Mouse (Mus musculus) embryo, embryonic 11 days (tissue): Measurements from ENCODE around the gene Ly75.

Experiments
- DNase-seq: peaks from one replicate; pipeline ENCODE4 v3.0.0-alpha.2; 2015

Ly75 gene

DNA sequence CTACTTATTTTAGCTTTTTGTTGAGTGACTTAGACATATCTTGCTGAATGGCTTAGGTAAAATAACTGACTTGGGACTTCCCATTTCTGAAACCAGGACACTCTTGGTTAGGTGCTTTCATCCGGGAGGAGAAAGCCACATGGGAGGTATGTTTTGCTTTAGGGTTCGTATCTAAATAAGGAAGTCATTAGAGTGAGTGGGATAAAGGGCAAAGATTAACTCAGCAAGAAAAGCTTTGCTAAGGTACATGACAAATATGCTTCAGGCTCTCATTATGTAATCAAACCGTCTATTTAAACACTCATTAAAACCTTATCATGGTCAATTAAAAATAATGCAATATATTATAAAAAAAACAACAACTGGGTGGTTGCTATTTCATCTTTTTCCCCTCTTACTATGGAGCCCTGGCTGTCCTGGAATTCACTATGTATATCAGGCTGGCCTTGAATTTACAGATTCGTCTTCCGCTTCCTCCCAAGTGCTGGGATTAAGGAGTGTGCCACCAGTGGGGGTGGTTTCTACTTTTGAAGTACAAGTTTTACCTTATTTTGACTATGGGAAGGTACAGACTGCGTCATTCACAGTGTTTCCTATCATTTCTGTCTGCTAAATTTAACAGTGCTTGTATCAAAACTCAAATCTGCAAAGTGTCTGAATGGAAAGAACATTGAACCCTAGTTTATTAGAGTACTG lies 60.9 kb downstream of the Ly75 start:
- no peak for DNase-seq

DNA sequence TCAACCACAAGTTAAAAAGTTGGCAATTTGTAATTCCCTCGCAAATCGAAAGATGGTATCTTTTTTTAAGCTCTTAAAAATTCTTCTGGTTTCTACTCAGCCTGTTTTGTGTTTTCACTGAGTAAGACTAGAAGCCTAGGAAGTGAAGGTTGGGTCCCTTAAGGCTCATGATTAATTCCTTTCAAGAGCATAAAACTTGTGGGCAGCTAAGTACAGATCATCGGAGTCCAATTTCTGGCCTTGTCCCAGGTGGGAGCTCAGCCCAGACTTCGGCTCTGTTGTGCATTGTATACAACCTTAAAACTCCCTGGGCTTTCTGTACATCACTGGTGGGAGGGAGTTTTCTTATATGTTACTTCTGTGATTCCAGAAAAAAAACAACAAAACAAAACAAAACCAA lies 79.3 kb downstream of the Ly75 start:
- DNase-seq, result no peak

DNA sequence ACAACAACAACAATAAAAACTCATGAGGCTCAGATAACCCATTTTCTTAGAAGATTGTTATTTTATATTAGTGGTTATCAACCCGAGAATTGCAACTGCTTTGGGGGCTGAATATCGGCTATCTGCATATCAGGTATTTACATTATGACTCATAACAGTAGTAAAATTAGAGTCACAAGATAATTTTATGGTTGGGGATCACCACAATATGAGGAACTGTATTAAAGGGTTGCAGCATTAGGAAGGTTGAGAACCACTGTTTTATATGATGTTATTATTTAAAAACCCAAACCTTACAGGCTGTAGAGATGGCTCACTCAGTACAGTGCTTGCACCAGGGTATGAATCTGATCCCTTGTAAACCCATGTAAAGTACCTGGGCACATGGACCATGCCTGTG lies 83.8 kb downstream of the Ly75 start:
- DNase-seq, result no peak

DNA sequence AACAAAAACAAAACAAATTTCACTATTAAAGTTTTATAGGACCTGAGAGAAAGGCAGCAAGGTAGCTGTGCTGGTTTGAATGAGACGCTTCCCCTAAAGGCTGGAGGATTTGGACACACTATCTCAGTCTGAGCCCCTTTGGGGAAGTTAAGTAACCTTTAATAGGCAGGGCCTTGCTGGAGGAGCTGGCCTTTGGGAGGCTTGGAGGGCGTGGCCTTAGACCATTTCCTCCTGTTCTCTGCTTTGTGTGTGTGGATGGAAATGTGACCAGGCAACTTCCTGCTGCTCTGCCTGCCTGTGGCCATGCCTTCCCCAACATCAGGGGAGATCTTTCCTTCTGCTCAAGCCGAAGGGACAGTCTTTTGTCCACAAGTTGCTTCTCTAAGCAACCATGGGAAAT lies 84.8 kb downstream of the Ly75 start:
- no peak for DNase-seq

DNA sequence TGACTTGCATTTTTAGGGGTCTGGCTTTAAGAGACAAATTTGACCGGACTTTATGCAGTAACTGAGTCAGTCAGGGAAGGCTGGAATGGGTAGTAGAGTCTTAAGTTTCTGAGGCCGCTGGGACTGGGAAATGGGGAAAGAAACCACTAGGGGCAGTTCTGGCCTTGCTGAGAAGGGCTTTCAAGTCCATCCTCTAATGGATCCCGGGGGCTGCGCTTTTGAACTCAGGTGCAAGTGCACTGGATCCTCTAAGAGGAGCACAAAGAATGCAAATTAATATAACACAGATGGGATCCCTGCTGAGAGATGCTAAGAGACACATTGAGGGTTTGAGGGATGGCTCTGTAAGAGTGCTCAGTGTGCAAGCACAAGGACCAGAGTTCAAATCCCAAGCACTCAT lies 91.7 kb downstream of the Ly75 start:
- no peak for DNase-seq

DNA sequence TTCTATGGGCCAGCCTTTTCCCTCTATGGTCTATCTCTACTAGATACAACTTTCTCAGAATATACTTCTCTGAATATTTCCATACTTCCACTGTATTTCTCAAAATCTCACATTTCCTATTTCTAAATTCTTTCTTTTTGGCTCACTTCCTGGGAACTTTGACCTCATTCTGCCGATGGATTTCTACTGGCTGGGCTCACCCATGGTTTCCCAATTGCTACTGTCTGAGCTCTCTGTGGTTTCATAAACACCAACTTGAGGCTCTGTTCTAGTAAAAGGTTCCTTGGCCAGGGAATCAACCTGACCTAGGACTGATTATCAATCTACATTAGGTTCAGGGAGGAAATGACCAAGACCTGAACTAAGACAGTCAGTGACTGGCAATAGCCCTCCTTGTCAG lies 93.7 kb downstream of the Ly75 start:
- no peak for DNase-seq

DNA sequence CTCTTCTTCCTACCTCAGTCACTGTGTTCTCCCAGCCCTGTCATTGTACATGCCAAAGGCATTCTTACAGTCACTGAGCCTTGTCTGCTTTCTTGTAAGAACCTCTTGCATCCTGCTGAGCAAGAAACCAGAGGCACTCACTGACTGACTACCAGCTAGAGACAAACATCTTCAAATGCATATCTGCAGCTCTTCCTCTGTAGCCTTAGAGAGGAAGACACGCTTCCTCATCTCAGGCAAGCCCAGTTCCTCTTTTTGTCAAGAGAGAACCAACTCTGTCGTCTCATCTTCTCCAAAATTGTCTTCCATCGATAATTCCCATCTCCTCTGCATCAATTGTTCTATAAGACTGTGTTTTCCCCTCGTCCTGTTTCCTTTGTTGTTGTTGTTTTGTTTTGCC lies 94.5 kb downstream of the Ly75 start:
- DNase-seq, result no peak

DNA sequence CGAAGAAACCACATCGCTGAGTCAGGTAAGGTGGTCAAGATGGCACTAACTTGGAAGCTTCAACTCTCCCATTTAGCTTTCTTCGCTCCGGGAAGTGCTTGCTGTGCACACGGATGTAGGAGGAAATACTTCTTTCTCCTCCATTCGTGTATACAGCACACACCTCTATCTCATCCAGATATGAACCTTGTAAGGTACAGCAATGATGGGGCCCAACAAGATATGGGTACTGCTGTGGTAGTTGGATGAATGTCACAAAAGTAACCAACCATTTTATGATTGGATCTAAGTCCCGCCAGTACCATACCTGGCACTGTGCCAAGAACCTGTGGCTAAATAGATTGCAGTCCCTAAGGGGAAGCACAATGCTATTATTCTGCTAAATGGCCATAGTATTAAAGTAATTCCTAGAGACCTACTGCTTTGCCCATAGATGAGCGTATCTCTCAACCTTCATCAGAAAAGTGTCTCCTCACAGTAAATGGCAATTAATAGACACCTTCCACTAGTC lies 97.9 kb downstream of the Ly75 start:
- DNase-seq, result no peak

DNA sequence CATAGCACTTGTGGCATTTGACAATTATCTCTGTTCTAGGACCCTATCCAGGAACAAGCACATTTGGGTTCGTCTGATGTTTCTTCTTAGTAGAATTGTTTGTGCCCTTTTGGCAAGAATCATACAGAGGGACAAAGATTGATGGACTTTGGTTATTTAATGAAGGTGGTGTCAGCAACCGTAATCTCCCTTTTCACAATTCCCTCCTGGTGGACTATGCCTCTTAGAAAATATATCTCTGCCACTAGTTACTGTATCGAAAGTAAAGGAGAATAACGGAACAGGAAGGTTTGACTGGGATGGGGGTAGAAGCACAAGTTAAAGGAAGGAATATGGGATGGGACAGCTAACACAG lies 98.7 kb downstream of the Ly75 start, which contains the start of gene Cd302:
Gene Cd302 (minus strand): TSS at position 22 of the 355 bp plus-strand sequence.
- no peak for DNase-seq

DNA sequence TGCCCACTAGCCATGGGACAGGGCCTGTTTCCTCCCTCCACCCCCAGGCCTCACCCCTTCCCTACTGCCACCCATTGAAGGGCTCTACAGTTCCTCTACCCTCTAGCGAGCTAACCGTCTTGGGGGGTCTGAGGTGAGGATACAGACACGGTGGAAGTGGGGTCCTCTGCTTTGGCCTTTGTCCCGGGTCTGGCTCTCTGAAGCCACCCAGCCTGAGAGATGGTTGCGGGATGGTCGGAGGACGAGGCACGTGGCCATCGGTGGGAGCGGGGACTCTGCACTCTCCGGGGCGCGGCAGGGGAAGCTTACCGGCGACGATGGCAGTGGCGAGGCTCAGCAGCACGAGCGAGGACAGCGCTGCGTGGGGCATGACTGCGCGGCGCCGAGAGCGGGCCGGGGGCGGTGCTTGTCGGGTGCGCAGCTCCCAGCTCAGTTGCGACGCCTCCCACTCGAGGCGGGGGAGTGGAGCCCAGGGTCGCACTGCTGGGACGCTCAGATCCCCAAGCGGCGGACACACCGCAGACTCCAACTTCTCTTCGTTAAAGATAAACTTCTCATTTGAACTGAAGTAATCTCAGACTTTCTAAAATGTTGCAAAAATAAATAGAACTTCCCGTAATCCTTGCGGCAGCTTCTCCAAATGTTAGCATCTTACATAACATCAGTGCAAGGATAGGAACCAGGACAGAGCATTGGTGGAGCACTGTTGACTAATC lies 99.2 kb downstream of the Ly75 start:
- peak; percentile 77 for DNase-seq

DNA sequence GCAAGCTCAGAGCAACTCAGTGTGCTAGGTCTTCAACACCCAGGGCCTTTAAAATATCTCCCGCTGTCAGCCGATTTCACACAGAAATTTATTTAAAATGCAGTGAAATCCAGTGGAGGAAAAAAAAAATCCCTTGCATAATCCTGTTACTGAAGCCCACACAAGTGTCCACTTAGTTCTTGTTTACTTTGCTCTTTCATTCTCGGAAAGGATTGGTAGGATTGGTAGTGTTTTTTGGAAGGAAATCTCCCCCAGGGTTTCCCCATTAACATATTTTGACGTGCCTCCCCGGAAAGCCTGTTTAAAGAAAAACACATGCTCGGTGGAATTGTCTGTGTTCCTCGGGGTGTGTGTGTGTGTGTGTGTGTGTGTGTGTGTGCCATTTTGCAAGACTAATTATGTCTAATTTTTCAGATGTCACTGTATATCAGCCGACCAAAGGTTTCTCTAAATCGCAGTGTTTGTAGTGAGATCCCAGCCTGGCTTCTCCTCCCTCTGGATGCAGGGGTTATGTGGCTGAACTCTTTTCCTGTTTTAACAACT lies 99.8 kb downstream of the Ly75 start:
- peak; percentile 37 for DNase-seq

DNA sequence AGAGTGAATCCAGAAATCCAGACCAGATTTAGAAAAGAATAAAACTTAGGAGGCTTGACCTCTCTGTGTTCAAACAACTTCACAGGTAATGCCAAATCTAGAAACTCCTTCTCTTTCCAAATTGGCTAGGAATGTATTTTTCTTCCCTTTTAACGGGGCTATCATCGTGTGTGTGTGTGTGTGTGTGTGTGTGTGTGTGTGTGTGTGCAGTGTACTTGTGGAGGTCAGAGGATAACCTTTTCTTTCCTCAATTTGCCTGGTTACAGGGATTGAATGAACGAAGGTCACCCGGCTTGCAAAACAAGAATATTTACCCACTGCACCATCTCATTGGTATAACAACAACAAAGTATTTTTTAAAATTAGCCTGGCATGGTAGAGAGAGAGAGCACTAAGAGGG lies 100.5 kb downstream of the Ly75 start:
- no peak for DNase-seq

DNA sequence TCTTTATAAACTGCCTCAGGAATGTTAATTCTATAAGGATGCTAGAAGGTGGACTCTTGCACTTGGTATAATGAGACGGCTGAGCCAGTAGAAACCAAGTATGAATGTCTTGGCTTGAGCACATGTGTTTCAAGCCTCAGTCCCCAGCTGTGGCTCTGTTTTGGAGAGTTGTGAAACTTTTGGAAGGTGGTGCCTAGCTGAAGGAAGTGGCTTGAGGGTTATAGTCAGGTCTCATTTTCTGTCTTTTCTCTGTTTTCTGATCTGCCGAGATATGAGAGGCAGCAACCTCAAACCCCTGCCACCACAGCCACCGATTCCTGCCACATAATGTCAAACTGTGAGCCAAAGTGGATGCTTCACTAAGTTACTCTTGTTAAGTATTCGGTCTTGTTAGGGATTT lies 104.5 kb downstream of the Ly75 start:
- no peak for DNase-seq

DNA sequence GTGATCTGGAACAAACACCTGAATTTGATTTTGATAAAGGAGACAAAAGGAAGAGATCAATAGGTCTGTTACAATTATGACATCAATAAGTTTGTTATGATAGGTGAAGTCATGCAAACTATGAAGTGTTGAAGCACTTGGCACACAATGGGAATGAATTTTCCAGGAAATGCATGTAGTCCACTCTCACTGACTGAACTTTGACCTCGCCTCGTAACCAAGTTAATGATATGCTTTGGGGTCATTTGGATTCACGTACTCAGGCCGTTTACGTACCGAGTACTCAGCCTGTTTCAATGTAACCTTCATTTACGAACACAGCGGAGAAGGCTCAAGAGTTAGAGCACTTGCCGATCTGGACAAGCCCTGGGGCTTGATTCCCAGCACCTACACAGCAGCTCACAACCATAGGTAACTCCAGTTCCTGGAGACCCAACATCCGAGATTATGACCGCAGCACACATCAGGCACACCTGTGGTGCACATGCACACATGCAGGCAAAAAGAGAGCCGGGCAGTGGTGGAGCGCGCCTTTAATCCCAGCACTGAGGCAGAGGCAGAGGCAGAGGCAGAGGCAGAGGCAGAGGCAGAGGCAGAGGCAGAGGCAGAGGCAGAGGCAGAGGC lies 113.1 kb downstream of the Ly75 start:
- DNase-seq, result no peak

DNA sequence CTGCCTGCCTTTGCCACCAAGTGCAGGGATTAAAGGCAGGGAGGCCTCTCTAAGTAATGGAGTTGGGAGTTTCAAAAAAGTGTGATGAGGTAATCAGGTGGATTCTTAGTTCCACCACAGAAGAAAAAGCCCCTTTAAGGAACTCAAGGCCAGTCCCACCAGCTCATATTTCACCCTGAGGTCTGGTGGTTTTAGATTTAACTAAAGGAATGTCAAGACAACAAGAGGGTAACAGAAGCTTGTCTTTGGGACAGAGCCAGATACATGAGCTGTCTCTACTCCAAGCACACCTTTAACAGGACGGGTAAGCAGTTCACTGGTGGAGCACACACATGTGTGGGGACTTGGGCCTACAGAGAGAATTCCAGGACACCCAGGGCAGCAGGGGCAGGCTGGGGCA lies 115.5 kb downstream of the Ly75 start:
- no peak for DNase-seq

DNA sequence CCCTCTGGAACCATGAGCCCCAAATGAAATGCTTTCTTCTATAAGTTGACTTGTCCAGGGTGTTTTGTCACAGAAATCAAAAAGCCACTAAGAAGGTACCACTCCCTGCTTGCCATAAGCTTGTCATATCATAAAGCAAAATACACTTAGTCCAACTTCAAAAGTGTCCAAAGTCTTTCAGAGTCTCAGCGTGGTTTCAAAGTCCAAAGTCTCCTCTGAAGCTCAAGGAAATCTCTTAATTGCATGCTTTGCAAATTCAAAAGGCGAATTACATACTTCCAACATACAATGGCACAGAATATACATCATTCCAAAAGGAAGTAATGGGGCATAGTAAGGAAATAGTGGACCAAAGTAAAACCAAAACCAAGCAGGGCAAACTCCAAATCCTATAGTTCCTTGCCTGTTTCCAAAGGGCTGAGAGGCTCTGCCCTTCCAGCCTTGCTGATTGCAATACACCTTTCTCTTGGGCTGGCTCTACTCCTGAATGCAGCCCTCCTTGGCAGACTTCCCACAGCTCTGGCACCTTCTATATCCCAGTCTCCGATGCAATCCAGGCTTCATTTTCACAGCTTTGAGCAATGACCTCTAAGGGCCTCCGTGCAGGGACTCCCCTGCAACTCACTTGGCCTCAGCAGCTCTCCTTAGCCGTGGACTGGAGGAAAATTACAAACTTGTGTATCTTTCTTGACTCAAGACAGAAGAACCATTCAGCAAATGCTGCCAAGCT lies 122.3 kb downstream of the Ly75 start:
- no peak for DNase-seq

DNA sequence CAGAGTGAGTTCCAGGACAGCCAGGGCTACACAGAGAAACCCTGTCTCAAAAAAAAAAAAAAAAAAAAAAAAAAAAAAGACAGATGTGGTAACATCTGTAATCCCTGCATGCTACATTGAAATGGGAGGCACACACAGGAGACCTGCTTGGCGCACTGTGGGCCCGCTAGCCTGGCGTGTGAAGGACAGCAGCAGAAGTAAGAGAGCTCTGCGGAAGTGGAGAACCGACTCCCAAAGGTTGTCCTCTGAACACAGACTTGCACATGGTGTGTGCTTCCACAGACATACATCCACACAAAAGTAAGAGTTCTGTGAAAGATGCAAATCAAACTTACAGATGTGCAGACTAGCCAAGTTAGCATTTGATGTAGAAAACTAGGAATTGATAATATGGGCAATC lies 123.9 kb downstream of the Ly75 start:
- DNase-seq, result no peak

DNA sequence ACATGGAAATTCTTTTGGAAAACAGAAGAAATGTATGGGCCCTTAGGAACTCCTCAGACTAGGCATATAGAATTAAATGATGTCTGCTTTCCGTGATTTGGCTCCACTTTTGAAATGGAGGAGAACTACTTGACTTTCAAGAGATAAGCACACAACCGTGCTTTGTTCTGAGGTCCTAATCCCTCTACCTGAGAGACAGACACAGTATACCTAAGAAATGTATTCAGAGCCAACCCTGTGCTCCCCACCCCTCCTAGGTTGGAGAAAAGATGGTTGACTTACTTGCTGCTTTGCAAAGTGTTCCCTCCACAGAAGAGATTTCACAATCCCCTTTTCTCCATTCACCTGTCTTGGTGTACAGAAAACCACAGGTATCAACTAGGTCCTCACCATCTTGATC lies 126.4 kb downstream of the Ly75 start:
- no peak for DNase-seq

DNA sequence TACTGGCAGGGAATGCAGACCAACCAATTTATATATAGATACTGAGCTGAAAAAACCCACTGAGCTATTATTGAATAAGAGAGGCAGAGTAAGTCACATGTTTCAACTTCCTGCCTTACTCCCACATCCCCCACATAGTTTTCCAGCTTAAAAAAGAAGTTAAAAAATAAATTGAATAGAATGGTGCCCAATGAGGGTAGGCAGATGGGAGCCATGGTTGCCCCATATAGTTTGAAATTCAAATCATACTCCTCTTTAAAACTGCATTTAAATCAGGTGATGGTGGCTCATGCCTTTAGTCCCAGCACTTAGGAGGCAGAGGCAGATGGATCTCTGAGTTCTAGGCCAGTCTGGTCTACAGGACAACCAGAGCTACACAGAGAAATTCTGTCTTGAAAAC lies 129.6 kb downstream of the Ly75 start:
- DNase-seq, result no peak

DNA sequence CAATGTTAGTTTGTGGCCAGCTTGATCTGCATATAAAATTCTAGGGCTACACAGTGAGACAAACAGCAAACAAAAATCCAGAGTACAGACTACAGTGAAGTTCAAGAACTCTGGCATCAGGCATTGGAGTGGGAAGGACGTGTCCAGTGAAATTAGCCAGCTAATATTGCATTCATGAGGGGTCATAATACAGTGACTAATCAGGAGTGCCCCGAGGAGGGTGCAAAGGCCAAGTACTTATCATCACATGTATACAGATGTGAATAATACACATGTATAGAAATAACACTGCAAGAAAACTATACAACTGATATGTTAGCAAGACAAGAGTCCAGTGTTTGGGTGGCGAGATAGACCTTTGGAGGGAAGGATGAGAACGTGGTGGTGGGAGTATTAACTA lies 130.3 kb downstream of the Ly75 start:
- no peak for DNase-seq
